Mouse (Mus musculus): ENCODE measurements around the gene Slc39a11. TPM values are rescaled to one million over a fixed set of nuclear protein-coding genes. Genes with fewer than 3 reads are reported as not detected.
"Not testable (repeated sequence)": the region's sequence is repeated elsewhere in the genome, so short reads cannot be mapped to it uniquely, and the experiment has no call there.

Gene Slc39a11
- polyA plus RNA-seq, 1 experiment = 32.4 TPM

DNA sequence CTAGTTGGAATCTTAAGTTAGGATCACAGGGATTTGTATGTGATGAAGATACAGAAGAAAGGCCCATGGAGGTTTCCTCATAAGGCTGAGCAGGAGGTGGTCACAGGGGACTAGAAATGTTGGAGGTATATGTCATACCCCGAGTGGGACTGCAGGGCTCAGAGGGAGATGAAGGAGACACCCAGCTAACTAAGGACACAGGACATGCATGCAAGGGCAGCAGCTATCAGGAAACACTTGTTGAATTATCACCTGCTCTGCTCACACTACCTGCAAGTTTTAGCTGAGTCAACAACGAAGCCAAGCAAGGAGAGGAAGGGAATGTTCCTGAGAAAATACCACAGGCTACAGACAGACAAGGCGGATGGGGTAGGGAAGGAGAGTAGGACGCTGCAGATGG, 17.8 kb upstream of the Slc39a11 start:
- H3K27ac ChIP-seq (ENCODE audit: insufficient read depth, low read depth, low read length) = peak overlapping the region; percentile 73
- no peak for TF ChIP-seq POLR2A (IDR thresholded peaks at IDR 0.05; ENCODE audit: low read depth, low read length)
- TF ChIP-seq CTCF (IDR thresholded peaks at IDR 0.05; ENCODE audit: extremely low read depth, insufficient read length, insufficient replicate concordance, low read depth, low read length) = no peak
- peaks cover 19% of the 10 kb centered on the region for H3K36me3 ChIP-seq (ENCODE audit: control insufficient read depth, insufficient read depth, low read length)
- no peak overlapping the region for H3K4me3 ChIP-seq (ENCODE audit: low read depth, low read length)
- 27% methylated on average over 4 of the region's 4 CpGs for WGBS
- H3K4me1 ChIP-seq (ENCODE audit: control insufficient read depth, insufficient read depth, insufficient read length, low read length) = peaks cover 21% of the 10 kb centered on the region
- H3K27me3 ChIP-seq (ENCODE audit: control insufficient read depth, insufficient read depth, low read length) = no peaks in the 10 kb centered on the region

DNA sequence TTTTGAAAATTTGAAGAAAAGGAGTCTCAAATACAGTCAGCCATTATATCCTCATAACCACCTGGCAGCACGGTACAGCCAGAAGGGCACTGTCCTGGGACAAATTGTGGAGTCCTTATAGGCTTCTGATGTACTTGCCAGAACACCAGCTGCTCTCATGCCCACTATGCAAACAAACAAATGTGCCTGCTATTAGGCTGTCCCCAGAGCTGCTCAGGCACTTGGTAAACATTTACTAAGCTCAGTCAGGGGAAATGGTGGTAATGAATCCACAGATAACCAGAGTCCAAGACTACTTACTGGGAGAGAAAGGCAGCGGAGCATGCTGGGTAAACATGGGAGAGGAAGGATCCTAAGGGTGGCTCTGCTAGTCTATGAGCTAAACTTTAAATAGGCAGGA, 17.2 kb upstream of the Slc39a11 start:
- Histone ChIP-seq H3K4me1 (ENCODE audit: control insufficient read depth, insufficient read depth, insufficient read length, low read length) (peaks cover 21% of the 10 kb centered on the region), H3K27ac (ENCODE audit: insufficient read depth, low read depth, low read length) (peak overlapping the region; percentile 73), H3K27me3 (ENCODE audit: control insufficient read depth, insufficient read depth, low read length) (no peaks in the 10 kb centered on the region), H3K36me3 (ENCODE audit: control insufficient read depth, insufficient read depth, low read length) (peaks cover 22% of the 10 kb centered on the region), H3K4me3 (ENCODE audit: low read depth, low read length) (no peak overlapping the region)
- no peak for TF ChIP-seq POLR2A (IDR thresholded peaks at IDR 0.05; ENCODE audit: low read depth, low read length)
- no peak for TF ChIP-seq CTCF (IDR thresholded peaks at IDR 0.05; ENCODE audit: extremely low read depth, insufficient read length, insufficient replicate concordance, low read depth, low read length)
- WGBS = 24% methylated on average over 2 of the region's 2 CpGs

DNA sequence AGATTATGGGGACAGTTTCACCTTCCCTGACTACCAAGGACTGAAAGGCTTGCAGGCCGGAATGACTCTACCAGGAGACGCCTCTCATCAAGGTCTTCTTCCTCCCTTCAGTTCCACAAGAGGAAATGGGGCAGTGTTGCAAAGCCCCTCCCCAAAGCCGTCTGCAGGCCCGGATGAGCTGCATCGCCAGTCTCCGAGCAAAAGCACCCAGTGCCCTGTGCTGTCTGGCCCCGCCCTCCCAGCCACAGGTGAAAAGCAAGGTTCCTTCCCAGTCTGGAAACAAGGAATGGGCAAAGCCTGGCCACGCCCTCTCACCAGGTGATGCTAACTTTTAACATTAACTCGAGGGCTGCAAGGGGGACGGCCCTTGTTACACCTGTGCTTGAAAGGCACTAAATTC, 16.8 kb upstream of the Slc39a11 start:
- Histone ChIP-seq H3K4me1 (ENCODE audit: control insufficient read depth, insufficient read depth, insufficient read length, low read length) (peaks cover 21% of the 10 kb centered on the region), H3K27me3 (ENCODE audit: control insufficient read depth, insufficient read depth, low read length) (no peaks in the 10 kb centered on the region), H3K4me3 (ENCODE audit: low read depth, low read length) (no peak overlapping the region), H3K36me3 (ENCODE audit: control insufficient read depth, insufficient read depth, low read length) (peaks cover 27% of the 10 kb centered on the region), H3K27ac (ENCODE audit: insufficient read depth, low read depth, low read length) (peak overlapping the region; percentile 48)
- 17% methylated on average over 10 of the region's 10 CpGs for WGBS
- TF ChIP-seq CTCF (IDR thresholded peaks at IDR 0.05; ENCODE audit: extremely low read depth, insufficient read length, insufficient replicate concordance, low read depth, low read length) = no peak

DNA sequence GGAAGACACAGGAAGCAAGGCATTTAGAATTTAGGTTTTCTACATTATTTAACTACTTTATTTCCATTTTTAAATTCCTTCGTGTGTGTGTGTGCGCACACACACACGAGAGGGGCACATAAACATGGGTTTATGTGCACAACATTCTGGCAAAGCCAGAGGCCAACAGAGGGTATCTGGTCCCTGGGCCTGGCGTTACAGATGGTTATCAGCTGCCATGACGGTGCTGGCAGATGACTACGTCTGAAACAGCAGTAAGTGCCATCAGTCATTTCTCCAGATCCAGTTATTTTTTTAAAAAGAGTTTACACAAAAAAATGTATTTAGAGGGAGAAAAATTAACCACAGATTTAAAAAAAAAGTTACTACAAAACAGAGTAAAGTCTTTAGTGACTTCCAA, 16.3 kb upstream of the Slc39a11 start:
- peaks cover 21% of the 10 kb centered on the region for H3K4me1 ChIP-seq (ENCODE audit: control insufficient read depth, insufficient read depth, insufficient read length, low read length)
- 44% methylated on average over 6 of the region's 6 CpGs for WGBS
- H3K4me3 ChIP-seq (ENCODE audit: low read depth, low read length) = no peak overlapping the region

DNA sequence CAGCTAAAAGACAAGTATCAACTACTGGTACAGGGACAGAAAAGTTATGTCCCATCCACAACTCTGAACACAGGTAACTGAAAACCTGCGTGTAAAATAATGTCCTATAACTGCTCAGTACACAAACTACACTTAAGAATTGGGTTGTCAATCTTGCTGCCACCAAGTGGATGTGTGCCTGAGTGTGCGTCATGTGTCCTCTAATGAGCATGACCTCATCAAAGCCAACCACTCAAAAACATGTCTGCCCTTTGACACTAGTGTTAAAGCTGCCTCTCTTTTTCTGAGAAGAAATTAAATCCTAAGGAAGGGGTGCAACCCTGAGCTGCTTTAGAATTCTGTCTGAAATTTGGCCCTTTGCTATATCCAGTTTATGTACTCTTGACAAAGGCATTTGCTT, 14.4 kb upstream of the Slc39a11 start:
- no peaks in the 10 kb centered on the region for H3K27me3 ChIP-seq (ENCODE audit: control insufficient read depth, insufficient read depth, low read length)
- H3K27ac ChIP-seq (ENCODE audit: insufficient read depth, low read depth, low read length) = no peak overlapping the region
- 66% methylated on average over 2 of the region's 2 CpGs for WGBS
- H3K4me3 ChIP-seq (ENCODE audit: low read depth, low read length) = no peak overlapping the region
- H3K4me1 ChIP-seq (ENCODE audit: control insufficient read depth, insufficient read depth, insufficient read length, low read length) = peaks cover 21% of the 10 kb centered on the region
- no peak for TF ChIP-seq POLR2A (IDR thresholded peaks at IDR 0.05; ENCODE audit: low read depth, low read length)
- no peak for TF ChIP-seq CTCF (IDR thresholded peaks at IDR 0.05; ENCODE audit: extremely low read depth, insufficient read length, insufficient replicate concordance, low read depth, low read length)
- peaks cover 40% of the 10 kb centered on the region for H3K36me3 ChIP-seq (ENCODE audit: control insufficient read depth, insufficient read depth, low read length)

More for the DNA sequence above, 16.3 kb upstream of the Slc39a11 start:
- peak overlapping the region; percentile 48; the same call in 1 of the 2 replicates for H3K27ac ChIP-seq (ENCODE audit: insufficient read depth, low read depth, low read length)
- no peaks in the 10 kb centered on the region for H3K27me3 ChIP-seq (ENCODE audit: control insufficient read depth, insufficient read depth, low read length)
- TF ChIP-seq POLR2A (IDR thresholded peaks at IDR 0.05; ENCODE audit: low read depth, low read length) = no peak
- peaks cover 31% of the 10 kb centered on the region for H3K36me3 ChIP-seq (ENCODE audit: control insufficient read depth, insufficient read depth, low read length)

DNA sequence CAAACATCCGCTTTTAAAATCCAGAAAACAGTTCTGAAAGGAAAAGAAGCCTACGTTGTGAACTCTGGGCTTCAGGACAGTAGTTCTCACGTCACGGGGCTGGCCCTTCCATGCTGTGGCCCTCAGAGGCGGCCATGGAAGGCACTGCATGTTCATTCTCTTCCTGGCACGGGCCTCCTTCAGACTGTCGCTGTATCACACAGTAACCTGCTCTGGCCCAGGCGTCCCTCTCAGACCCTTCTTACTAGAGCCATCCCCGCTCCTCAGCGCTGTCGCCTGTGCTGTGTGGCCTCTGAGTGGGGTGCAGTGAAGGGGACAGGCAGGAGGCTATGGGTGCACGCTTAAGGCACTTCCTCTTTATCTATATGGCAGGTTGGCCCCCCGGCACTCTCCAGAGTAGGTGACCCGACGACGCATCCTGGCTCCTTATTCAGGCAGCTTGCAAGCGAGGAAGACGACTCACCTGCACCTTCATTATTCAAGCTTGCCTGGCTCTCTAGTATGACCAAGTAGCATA, 12.0 kb upstream of the Slc39a11 start:
- Histone ChIP-seq H3K36me3 (ENCODE audit: control insufficient read depth, insufficient read depth, low read length) (peaks cover 63% of the 10 kb centered on the region), H3K27me3 (ENCODE audit: control insufficient read depth, insufficient read depth, low read length) (no peaks in the 10 kb centered on the region), H3K4me1 (ENCODE audit: control insufficient read depth, insufficient read depth, insufficient read length, low read length) (peaks cover 6% of the 10 kb centered on the region), H3K27ac (ENCODE audit: insufficient read depth, low read depth, low read length) (no peak overlapping the region), H3K4me3 (ENCODE audit: low read depth, low read length) (no peak overlapping the region)
- no peak for TF ChIP-seq CTCF (IDR thresholded peaks at IDR 0.05; ENCODE audit: extremely low read depth, insufficient read length, insufficient replicate concordance, low read depth, low read length)
- TF ChIP-seq POLR2A (IDR thresholded peaks at IDR 0.05; ENCODE audit: low read depth, low read length) = no peak
- 89% methylated on average over 18 of the region's 18 CpGs for WGBS

DNA sequence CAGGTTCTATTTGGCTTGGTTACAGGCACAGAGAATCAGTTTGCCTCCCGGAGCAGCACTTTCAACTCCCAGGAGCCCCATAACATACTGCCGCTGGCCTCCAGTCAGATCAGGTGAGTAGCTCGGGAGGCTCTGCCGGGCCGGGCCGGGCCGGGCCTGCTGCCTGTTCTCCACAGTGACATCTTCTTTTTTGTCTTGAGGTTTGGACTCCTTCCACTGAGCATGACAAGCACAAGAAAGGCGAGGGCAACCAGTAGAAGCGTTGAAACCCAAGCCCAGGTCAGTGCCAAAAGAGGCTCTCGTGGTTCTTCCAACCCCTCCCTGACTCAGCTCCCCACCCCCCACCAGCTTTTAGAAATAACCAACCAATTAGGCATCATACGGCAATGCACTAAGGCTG, 11.1 kb upstream of the Slc39a11 start:
- Histone ChIP-seq H3K4me1 (ENCODE audit: control insufficient read depth, insufficient read depth, insufficient read length, low read length) (no peaks in the 10 kb centered on the region), H3K27ac (ENCODE audit: insufficient read depth, low read depth, low read length) (no peak overlapping the region), H3K27me3 (ENCODE audit: control insufficient read depth, insufficient read depth, low read length) (no peaks in the 10 kb centered on the region), H3K4me3 (ENCODE audit: low read depth, low read length) (no peak overlapping the region), H3K36me3 (ENCODE audit: control insufficient read depth, insufficient read depth, low read length) (peaks cover 72% of the 10 kb centered on the region)
- TF ChIP-seq CTCF (IDR thresholded peaks at IDR 0.05; ENCODE audit: extremely low read depth, insufficient read length, insufficient replicate concordance, low read depth, low read length) (no peak), POLR2A (IDR thresholded peaks at IDR 0.05; ENCODE audit: low read depth, low read length) (no peak)
- 92% methylated on average over 11 of the region's 11 CpGs for WGBS

DNA sequence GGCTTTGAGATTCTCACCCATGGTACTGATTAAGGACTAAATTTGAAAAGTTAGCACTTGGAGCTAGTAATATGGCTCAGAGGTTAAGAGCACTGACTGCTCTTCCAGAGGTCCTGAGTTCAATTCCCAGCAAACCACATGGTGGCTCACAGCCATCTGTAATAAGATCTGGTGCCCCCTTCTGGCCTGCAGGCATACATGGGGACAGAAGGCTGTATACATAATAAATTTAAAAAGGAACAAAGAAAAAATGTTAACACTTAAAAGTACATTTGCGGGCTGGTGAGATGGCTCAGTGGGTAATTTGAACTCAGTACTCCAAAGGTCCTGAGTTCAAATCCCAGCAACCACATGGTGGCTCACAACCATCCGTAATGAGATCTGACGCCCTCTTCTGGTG, 10.3 kb upstream of the Slc39a11 start:
- H3K4me1 ChIP-seq (ENCODE audit: control insufficient read depth, insufficient read depth, insufficient read length, low read length); H3K27me3 ChIP-seq (ENCODE audit: control insufficient read depth, insufficient read depth, low read length); H3K27ac ChIP-seq (ENCODE audit: insufficient read depth, low read depth, low read length); H3K4me3 ChIP-seq (ENCODE audit: low read depth, low read length): not testable (repeated sequence)
- 95% methylated on average over 3 of the region's 3 CpGs for WGBS
- H3K36me3 ChIP-seq (ENCODE audit: control insufficient read depth, insufficient read depth, low read length) = peaks cover 78% of the 10 kb centered on the region

All from small intestine, adult 2 months (tissue).